Mouse (Mus musculus): ENCODE measurements at regions not wholly inside any gene's neighbourhood (a gene's known extent, or its start where the extent isn't known, plus 50 kb on each side); places are given as distances from the start of the nearest gene placed in this dataset.
A peak's percentile ranks its signal among the peaks of the same experiment; 100 is the strongest.

DNA sequence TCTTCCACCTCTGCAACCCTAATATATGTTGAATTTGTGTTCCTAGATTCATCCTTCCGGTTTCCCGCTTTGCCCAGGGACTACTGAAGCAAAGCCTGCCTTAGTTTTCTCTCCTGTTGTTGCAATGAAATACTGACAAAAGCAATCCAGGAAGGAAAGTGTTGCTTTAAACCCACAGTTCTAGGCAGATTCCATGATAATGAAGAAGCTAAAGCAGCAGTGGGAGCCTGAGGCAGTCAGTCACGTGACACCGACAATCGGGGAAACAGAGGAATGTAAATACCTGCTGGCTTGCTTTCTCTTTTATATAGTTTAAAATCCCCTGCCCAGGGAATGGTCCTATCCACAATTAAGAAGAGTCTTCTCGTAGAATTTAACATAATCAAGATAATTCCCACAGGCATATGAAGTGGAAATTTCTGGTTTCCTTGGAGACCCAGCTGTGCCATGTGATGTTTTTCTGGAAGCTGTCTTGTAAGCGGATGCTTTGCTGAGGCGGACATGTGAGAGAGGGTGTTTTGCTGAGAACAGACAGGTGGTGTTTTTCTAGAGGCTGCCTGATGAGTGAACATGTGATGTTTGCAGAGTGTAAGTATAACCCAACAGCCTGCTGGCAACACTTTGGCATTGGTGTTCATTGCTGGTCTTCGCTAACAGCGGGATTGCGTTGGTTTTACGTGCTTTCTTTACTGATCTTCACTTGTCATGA lies 398.0 kb downstream of the Prim2 start:
- H3K27ac ChIP-seq (ENCODE audit: insufficient read depth, low read length), result no peak overlapping the region
- TF ChIP-seq POLR2A (IDR thresholded peaks at IDR 0.05; ENCODE audit: borderline replicate concordance, insufficient read depth, low read length) (no peak), CTCF (IDR thresholded peaks at IDR 0.05; ENCODE audit: borderline replicate concordance, insufficient read depth, low read depth, low read length) (no peak)
- 57% methylated on average over 12 of the region's 12 CpGs for WGBS
- H3K27me3 ChIP-seq (ENCODE audit: control insufficient read depth, insufficient read depth, low read length), result no peaks in the 10 kb centered on the region
- no peak overlapping the region for H3K4me3 ChIP-seq (replicated peaks; ENCODE audit: insufficient read depth, low read depth, low read length)
- no peak for DNase-seq
- H3K4me1 ChIP-seq (ENCODE audit: control insufficient read depth, insufficient read depth, low read length), result no peaks in the 10 kb centered on the region

DNA sequence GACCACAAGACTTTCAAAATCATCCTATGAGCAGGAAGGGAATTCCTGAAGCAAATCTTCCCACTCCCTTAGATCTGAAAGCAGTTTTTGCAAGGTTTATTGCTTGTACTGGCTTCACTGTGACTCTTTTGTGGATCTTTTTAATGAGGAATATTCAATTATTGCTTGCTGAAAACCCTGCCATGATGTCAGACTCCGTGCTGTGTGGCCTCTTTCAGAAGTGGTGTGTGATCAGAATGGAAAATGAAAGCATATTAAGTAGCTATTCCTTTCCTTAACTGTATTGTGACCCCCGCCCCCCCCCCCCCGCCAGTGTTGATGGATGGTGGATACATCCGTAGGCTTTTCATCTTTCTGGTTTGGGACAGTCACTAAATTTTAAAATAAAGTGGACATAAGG lies 400.4 kb downstream of the Prim2 start:
- TF ChIP-seq CTCF (IDR thresholded peaks at IDR 0.05; ENCODE audit: borderline replicate concordance, insufficient read depth, low read depth, low read length) (no peak), POLR2A (IDR thresholded peaks at IDR 0.05; ENCODE audit: borderline replicate concordance, insufficient read depth, low read length) (no peak)
- H3K4me3 ChIP-seq (replicated peaks; ENCODE audit: insufficient read depth, low read depth, low read length), result no peak overlapping the region
- no peak overlapping the region for H3K27ac ChIP-seq (ENCODE audit: insufficient read depth, low read length)
- no peaks in the 10 kb centered on the region for H3K4me1 ChIP-seq (ENCODE audit: control insufficient read depth, insufficient read depth, low read length)
- 49% methylated on average over 4 of the region's 4 CpGs for WGBS
- no peaks in the 10 kb centered on the region for H3K27me3 ChIP-seq (ENCODE audit: control insufficient read depth, insufficient read depth, low read length)
- no peak for DNase-seq

DNA sequence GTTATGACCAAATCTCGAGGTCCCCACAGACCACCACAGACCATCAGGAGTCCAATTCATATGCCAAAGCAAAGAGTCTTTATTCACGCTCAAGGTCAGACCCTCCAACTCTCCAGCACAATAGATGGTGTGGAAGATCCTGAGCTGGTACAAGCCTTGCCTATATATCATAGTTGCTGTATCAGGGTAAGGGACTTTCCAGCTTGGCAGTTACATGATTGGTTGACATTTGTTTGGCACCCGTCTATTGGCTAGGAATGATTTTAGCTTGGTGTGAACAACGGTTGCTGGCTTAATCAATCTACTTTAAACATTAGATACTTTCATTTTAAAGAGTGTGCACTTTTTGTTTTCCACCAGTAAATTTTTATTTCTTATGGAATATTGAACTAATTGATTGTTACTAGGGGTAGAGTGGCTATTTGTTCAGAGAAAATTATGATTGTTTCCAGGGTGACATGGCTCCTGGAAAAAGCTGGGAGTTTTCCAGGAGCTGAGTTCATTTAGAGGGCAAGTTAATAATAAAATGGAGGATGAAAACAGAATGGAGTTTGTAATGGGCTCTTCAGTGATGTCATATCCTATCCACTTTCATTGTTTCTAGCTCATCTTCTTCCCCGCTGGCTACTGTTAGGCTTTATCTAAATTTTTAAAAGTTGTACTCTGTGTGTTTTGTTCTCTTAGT lies 403.7 kb downstream of the Prim2 start:
- no peaks in the 10 kb centered on the region for H3K27me3 ChIP-seq (ENCODE audit: control insufficient read depth, insufficient read depth, low read length)
- TF ChIP-seq CTCF (IDR thresholded peaks at IDR 0.05; ENCODE audit: borderline replicate concordance, insufficient read depth, low read depth, low read length) (no peak), POLR2A (IDR thresholded peaks at IDR 0.05; ENCODE audit: borderline replicate concordance, insufficient read depth, low read length) (no peak)
- H3K4me3 ChIP-seq (replicated peaks; ENCODE audit: insufficient read depth, low read depth, low read length), result no peak overlapping the region
- 47% methylated on average over 5 of the region's 5 CpGs for WGBS
- H3K4me1 ChIP-seq (ENCODE audit: control insufficient read depth, insufficient read depth, low read length), result no peaks in the 10 kb centered on the region
- no peak for DNase-seq
- H3K27ac ChIP-seq (ENCODE audit: insufficient read depth, low read length), result no peak overlapping the region

DNA sequence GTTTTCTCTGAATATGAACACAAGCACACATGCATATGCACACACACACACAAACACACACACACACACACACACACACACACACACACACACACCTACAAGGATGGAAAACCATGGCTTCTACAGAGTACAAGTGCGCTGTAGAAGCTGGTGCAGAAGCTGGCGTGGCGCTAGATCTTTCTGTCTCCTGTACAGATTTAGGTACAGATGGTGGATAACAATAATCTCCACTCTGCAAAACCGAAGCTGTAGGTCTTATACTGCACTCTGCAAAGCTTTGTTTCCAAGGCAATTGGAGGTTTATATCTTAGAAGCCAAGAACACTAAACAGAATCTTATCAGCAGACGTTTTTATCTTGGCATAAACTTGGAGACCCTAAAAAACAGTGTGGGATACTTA lies 420.1 kb downstream of the Prim2 start:
- no peak for TF ChIP-seq POLR2A (IDR thresholded peaks at IDR 0.05; ENCODE audit: borderline replicate concordance, insufficient read depth, low read length)
- no peak for TF ChIP-seq CTCF (IDR thresholded peaks at IDR 0.05; ENCODE audit: borderline replicate concordance, insufficient read depth, low read depth, low read length)
- WGBS, result 87% methylated on average over 5 of the region's 5 CpGs
- no peaks in the 10 kb centered on the region for H3K4me1 ChIP-seq (ENCODE audit: control insufficient read depth, insufficient read depth, low read length)
- DNase-seq, result no peak
- no peaks in the 10 kb centered on the region for H3K27me3 ChIP-seq (ENCODE audit: control insufficient read depth, insufficient read depth, low read length)
- H3K4me3 ChIP-seq (replicated peaks; ENCODE audit: insufficient read depth, low read depth, low read length), result no peak overlapping the region
- no peak overlapping the region for H3K27ac ChIP-seq (ENCODE audit: insufficient read depth, low read length)

DNA sequence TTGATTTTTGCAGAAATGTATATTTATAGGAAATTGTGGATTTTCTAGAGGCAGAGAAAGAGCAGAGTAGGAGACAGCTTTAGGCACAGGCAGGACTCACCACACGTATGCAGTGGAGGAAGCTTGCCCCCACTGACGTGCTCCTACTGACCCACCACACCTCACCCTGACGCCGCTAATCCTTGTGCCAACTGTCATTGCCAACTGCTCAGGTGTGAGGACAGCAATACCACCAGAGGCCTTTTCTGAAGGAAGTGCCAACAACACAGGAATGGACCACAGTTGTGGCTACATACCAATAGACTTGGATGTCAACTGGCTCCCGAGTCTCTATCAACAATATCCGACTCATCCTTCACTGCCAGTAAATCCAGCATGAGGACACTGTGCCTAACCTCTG lies 422.5 kb downstream of the Prim2 start:
- no peak for TF ChIP-seq POLR2A (IDR thresholded peaks at IDR 0.05; ENCODE audit: borderline replicate concordance, insufficient read depth, low read length)
- no peak for TF ChIP-seq CTCF (IDR thresholded peaks at IDR 0.05; ENCODE audit: borderline replicate concordance, insufficient read depth, low read depth, low read length)
- 31% methylated on average over 6 of the region's 6 CpGs for WGBS
- Histone ChIP-seq H3K4me1 (ENCODE audit: control insufficient read depth, insufficient read depth, low read length) (no peaks in the 10 kb centered on the region), H3K27me3 (ENCODE audit: control insufficient read depth, insufficient read depth, low read length) (no peaks in the 10 kb centered on the region), H3K4me3 (replicated peaks; ENCODE audit: insufficient read depth, low read depth, low read length) (no peak overlapping the region), H3K27ac (ENCODE audit: insufficient read depth, low read length) (no peak overlapping the region)
- DNase-seq, result peak; percentile 22 to 54

DNA sequence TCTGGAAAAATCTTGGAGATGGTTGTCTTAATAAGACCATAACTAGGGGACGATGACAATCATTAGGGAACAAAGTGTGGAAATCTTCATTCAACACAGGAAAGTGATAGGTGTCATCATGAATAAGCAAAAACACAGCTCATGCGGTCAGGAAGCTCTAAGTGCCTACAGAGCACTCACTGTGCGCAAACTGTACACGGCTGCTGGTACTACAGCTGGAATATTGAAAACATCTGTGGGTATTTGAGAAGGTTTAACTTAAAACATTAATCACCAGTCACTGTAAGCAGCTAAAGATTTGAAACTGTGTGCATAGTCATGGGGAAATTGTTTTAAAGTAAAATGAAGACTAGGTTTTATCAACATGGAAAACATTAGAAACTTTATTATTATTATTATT lies 424.4 kb downstream of the Prim2 start:
- no peak for DNase-seq
- TF ChIP-seq CTCF (IDR thresholded peaks at IDR 0.05; ENCODE audit: borderline replicate concordance, insufficient read depth, low read depth, low read length) (no peak), POLR2A (IDR thresholded peaks at IDR 0.05; ENCODE audit: borderline replicate concordance, insufficient read depth, low read length) (no peak)
- H3K4me1 ChIP-seq (ENCODE audit: control insufficient read depth, insufficient read depth, low read length), result no peaks in the 10 kb centered on the region
- no peak overlapping the region for H3K4me3 ChIP-seq (replicated peaks; ENCODE audit: insufficient read depth, low read depth, low read length)
- WGBS, result 94% methylated on average over 4 of the region's 4 CpGs
- H3K27ac ChIP-seq (ENCODE audit: insufficient read depth, low read length), result no peak overlapping the region
- H3K27me3 ChIP-seq (ENCODE audit: control insufficient read depth, insufficient read depth, low read length), result no peaks in the 10 kb centered on the region

DNA sequence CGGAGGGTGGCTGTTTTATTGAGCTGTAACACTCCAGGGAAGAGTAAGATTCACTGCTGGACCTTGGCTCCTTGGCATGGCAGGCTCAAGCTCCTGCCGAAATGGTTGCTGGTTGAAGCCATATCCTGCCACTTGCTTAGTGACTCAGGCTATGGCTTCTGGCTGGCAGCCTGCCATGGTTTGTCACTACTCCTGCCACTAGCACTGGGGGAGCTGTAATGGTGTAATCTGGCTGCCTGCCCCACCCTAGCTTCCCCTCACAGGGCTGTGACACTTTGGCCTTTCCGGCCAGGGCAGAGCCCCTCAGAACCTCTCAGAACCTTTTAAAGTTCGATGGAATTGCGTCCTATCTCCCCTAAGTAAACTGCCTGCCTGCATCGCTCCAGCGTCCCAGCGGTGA lies 424.9 kb downstream of the Prim2 start:
- Histone ChIP-seq H3K27me3 (ENCODE audit: control insufficient read depth, insufficient read depth, low read length) (no peaks in the 10 kb centered on the region), H3K4me3 (replicated peaks; ENCODE audit: insufficient read depth, low read depth, low read length) (no peak overlapping the region), H3K4me1 (ENCODE audit: control insufficient read depth, insufficient read depth, low read length) (no peaks in the 10 kb centered on the region), H3K27ac (ENCODE audit: insufficient read depth, low read length) (no peak overlapping the region)
- WGBS, result 66% methylated on average over 8 of the region's 8 CpGs
- TF ChIP-seq CTCF (IDR thresholded peaks at IDR 0.05; ENCODE audit: borderline replicate concordance, insufficient read depth, low read depth, low read length) (no peak), POLR2A (IDR thresholded peaks at IDR 0.05; ENCODE audit: borderline replicate concordance, insufficient read depth, low read length) (no peak)
- DNase-seq, result no peak

DNA sequence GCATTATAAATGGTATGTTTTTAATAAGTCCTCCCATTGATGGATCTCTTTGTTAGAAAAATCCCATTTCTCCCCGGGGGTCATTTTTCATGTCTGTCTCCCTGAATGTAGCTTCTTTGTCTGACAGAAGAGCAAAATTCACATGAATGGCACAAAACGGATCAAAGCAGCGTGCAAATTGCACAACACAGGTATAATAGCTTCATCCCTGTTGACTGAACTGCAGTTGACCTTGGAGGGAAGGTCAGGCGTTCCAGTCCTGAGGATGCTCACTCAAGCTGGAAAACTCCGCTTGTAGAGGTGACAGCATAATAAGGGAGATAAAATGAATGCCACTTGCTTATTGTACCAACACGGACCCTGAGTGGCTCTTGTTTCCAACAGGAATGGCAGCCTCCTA lies 446.6 kb downstream of the Prim2 start:
- Histone ChIP-seq H3K4me3 (replicated peaks; ENCODE audit: insufficient read depth, low read depth, low read length) (no peak overlapping the region), H3K27me3 (ENCODE audit: control insufficient read depth, insufficient read depth, low read length) (no peaks in the 10 kb centered on the region), H3K27ac (ENCODE audit: insufficient read depth, low read length) (no peak overlapping the region), H3K4me1 (ENCODE audit: control insufficient read depth, insufficient read depth, low read length) (no peaks in the 10 kb centered on the region)
- 47% methylated on average over 6 of the region's 6 CpGs for WGBS
- TF ChIP-seq POLR2A (IDR thresholded peaks at IDR 0.05; ENCODE audit: borderline replicate concordance, insufficient read depth, low read length) (no peak), CTCF (IDR thresholded peaks at IDR 0.05; ENCODE audit: borderline replicate concordance, insufficient read depth, low read depth, low read length) (no peak)
- no peak for DNase-seq
